Mouse (Mus musculus) megakaryocyte-erythroid progenitor cell, adult 5 weeks (primary cell): Measurements from ENCODE around the gene Shc2. TPM values are rescaled to one million over a fixed set of nuclear protein-coding genes. Genes with fewer than 3 reads are reported as not detected.

ENCODE experiments used
- polyA plus RNA-seq: library from polyadenylated mRNA; stranded (reverse); fragments of >175 nt; gene quantifications from 2 replicates; pipeline ENCODE4 v1.2.3, GENCODE M21; 2012

Gene Shc2
- not detected in 2 replicates for polyA plus RNA-seq

GRCm38 (mm10) chr10:79637128-79638110 is at the start of gene Shc2:
Gene Shc2, minus strand, starts transcription at chr10:79637918.

GRCm38 (mm10) chr10:79681591-79682245 is 44.0 kb upstream of the Shc2 start, which contains the start of gene Cdc34:
Gene Cdc34, plus strand, starts transcription at chr10:79682195.

GRCm38 (mm10) chr10:79668771-79669575 is 31.3 kb upstream of the Shc2 start, which contains the start of gene Tpgs1:
Gene Tpgs1, plus strand, starts transcription at chr10:79669369.

DNA sequence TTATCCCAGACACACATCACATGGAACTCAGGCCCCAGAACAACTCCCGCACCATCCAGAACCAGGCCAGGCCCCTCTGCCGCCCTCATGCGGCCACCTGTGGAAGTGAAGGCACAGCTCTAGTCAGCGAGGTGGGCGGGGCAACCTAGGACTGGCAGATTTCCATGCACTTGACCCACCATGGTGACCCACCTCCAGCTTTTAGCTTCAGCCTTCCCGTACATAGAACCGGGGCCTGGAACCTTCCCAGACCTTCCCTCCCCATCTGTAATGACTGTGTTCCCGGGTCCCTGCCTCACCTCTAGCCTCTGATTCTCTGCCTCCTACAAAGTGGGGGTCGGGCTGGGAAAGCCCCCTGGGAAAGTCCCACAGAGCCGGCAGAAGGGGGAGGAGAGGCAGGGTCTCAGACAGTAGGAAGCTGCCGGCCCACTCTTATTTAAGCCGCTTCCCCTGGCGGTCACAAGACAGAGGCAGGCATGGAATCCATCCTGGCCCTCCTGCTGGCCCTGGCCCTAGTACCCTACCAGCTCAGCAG is 26.5 kb upstream of the Shc2 start, which contains the start of gene Madcam1:
Madcam1 (plus strand) TSS at position 429 of the 535 bp plus-strand sequence.

DNA sequence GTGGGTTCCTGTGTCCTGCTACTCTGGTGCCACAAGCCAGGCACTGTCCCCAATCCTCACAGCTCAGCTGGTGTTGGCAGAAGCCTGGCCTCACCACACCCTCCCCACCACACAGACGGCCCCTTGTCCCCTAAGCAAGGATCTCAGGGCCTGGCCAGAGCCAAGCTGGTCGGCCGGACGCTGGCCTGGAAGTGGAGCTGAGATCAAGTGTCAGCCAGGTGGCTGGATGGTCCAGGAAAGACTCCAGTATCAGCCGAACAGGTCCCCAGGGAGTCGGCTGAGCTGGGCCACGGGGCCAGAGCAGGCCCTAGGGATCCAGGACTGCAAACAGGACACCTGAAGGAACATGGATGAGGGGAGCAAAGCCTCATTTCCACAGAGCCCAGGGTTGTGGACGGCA is 8.0 kb upstream of the Shc2 start, which contains the start of gene Odf3l2:
Odf3l2 (minus strand) TSS at position 28 of the 400 bp plus-strand sequence.

GRCm38 (mm10) chr10:79613578-79614304 is 24.0 kb downstream of the Shc2 start, which contains the start of gene C2cd4c:
Gene C2cd4c, minus strand, starts transcription at chr10:79614025.

DNA sequence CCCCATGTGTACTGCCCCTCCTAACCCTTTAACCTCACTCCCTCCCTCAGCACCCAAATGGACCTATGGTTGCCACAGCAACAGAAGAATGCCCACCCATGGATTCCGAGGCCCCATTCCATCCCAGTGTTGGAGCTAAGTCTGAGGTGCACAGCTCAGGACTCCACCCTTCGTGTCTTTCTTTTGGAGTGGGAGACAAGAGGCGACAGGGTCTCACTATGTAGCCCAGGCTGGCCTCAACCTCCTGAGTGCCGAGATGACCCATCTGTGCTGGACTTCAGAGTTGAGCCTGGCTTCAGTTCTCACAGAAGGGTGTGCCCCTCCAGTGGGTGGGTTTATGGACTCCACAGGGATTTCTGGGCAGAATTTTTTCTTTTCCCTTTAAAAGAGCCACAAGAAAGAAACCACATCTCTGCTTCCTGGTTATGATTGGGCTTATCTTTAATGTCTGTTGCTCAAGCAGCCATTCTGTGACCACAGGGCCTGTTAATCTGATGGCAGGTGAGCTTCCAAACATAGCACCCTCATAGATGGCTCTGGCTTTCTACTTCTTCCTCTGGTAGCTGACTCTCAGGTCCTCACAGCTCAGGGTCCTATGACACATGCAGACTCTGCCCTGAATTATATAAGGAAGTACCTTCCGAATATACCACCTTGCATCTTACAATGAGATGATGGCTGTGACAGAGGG is 50.5 kb downstream of the Shc2 start, which contains the start of gene Theg:
Theg (minus strand) TSS at position 271 of the 691 bp plus-strand sequence.

Other genes starting within 250 kb of the Shc2 start
- gene Vmn2r83, start 169.2 kb downstream of the Shc2 start, polyA plus RNA-seq, result 0.02 TPM in 1 of 2 replicates, not detected in the other
- gene Plpp2, start 104.1 kb downstream of the Shc2 start, polyA plus RNA-seq, result 14.9 and 15.0 TPM in 2 replicates
- gene Mier2, start 82.7 kb downstream of the Shc2 start, polyA plus RNA-seq, result 67.4 and 77.1 TPM in 2 replicates
- not detected in 2 replicates for gene Theg, start 50.6 kb downstream of the Shc2 start, polyA plus RNA-seq
- not detected in 2 replicates for gene C2cd4c, start 23.9 kb downstream of the Shc2 start, polyA plus RNA-seq
- not detected in 2 replicates for gene Odf3l2, start 7.8 kb upstream of the Shc2 start, polyA plus RNA-seq
- gene Madcam1, start 26.6 kb upstream of the Shc2 start, polyA plus RNA-seq, result 0.12 and 0.15 TPM in 2 replicates
- gene Tpgs1, start 31.5 kb upstream of the Shc2 start, polyA plus RNA-seq, result 116 and 132 TPM in 2 replicates
- gene Cdc34, start 44.3 kb upstream of the Shc2 start, polyA plus RNA-seq, result 250 and 260 TPM in 2 replicates
- 1.2 and 1.3 TPM in 2 replicates for gene Gzmm, start 51.1 kb upstream of the Shc2 start, polyA plus RNA-seq
- 829 and 893 TPM in 2 replicates for gene Bsg, start 66.6 kb upstream of the Shc2 start, polyA plus RNA-seq
- gene Hcn2, start 78.7 kb upstream of the Shc2 start, polyA plus RNA-seq, result 1.00 and 1.2 TPM in 2 replicates
- gene Polrmt, start 108.7 kb upstream of the Shc2 start, polyA plus RNA-seq, result 34.1 and 38.0 TPM in 2 replicates
- not detected in 2 replicates for gene Fgf22, start 117.2 kb upstream of the Shc2 start, polyA plus RNA-seq
- 324 and 356 TPM in 2 replicates for gene Rnf126, start 129.0 kb upstream of the Shc2 start, polyA plus RNA-seq
- gene Fstl3, start 139.4 kb upstream of the Shc2 start, polyA plus RNA-seq, result 4.6 and 5.4 TPM in 2 replicates
- gene Prss57, start 153.0 kb upstream of the Shc2 start, polyA plus RNA-seq, result 34.9 and 51.7 TPM in 2 replicates
- 290 and 348 TPM in 2 replicates for gene Palm, start 155.7 kb upstream of the Shc2 start, polyA plus RNA-seq
- gene Misp, start 183.1 kb upstream of the Shc2 start, polyA plus RNA-seq, result 0.04 and 0.30 TPM in 2 replicates
- 1,442 and 1,522 TPM in 2 replicates for gene Ptbp1, start 216.5 kb upstream of the Shc2 start, polyA plus RNA-seq
- 5,178 and 10,445 TPM in 2 replicates for gene Prtn3, start 236.6 kb upstream of the Shc2 start, polyA plus RNA-seq
- 288 and 339 TPM in 2 replicates for gene Plppr3, start 236.7 kb upstream of the Shc2 start, polyA plus RNA-seq
- 4,000 and 7,851 TPM in 2 replicates for gene Elane, start 248.3 kb upstream of the Shc2 start, polyA plus RNA-seq